Mouse (Mus musculus): Measurements from ENCODE around the gene Zfp369.
"Not testable (repeated sequence)": the region's sequence is repeated elsewhere in the genome, so short reads cannot be mapped to it uniquely, and the experiment has no call there.

Zfp369 gene

DNA sequence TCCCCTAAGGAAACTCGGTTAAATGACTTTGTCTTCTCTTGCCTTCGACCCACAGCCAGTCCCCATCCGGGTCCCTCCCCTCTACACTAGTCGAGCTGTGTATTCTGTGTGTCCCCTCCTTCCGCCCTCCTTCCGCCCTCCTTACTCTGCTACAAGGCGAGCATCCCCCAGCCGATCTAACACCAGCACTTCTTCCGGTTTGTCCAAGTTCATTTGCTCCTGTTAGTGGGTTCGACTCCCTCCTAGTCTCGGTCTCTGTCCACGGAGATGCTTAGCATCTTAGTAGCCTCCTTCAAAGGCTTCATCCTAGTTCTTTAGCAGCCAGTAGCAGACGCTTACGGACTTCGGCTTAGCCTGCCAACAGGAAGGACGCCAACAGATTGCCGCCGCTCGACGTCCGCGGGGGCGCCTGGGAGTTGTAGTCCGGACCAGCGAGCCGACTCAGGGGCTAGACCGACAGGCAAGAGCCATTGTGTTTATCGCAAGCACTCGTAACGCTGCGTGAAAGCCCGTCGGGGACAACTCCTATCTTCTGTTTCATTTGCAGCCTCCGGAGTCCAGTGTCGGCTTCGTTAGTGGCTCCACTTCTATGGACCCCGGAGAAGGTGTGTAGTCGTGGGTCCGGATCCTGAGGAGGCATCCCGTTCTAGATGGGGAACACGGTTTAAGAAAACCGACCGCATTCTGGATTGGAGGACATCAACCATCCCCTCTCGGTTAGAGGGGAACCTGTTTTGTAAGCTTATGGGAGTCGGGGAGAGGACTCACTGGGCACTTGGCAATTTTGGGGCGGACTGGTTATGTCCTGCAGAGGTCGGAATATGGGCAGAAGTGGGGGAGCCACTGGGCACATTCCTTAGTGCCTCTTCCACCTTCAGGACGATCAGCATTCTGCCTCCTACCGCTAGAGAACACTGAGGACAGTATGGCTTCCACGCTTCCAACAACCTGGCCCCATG, at the start of gene Zfp369:
Zfp369 (plus strand) TSS at position 432 of the 959 bp plus-strand sequence.
- in situ Hi-C loops (cut with MboI; ENCODE audit: low pct_unique_long_range_greater_than_20kb in 1 of 2, low sequenced_read_pairs in 2 of 2, unreplicated experiment in 1 of 2): no loop called here

DNA sequence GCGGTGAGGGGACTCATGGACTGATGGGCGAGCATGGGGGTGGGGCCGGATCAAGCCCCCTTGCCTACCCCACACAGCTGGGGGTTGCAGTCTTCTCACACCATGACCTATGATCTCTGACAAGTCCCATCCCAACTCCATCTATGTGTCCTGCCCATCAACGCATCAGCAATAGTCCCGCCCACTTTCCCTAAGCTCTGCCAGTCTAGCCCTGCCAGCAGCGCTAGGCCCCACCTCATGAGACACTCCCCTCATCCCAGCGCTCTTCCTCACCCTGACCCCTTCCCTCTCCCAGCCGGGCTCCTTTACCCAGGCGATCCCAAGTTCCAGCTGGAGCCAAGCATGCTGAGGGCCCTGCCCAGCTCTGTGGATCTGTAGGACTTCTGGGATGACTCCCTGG, 41.4 kb upstream of the Zfp369 start:
- in situ Hi-C loops (cut with MboI; ENCODE audit: low pct_unique_long_range_greater_than_20kb in 1 of 2, low sequenced_read_pairs in 2 of 2, unreplicated experiment in 1 of 2): no loop called here

DNA sequence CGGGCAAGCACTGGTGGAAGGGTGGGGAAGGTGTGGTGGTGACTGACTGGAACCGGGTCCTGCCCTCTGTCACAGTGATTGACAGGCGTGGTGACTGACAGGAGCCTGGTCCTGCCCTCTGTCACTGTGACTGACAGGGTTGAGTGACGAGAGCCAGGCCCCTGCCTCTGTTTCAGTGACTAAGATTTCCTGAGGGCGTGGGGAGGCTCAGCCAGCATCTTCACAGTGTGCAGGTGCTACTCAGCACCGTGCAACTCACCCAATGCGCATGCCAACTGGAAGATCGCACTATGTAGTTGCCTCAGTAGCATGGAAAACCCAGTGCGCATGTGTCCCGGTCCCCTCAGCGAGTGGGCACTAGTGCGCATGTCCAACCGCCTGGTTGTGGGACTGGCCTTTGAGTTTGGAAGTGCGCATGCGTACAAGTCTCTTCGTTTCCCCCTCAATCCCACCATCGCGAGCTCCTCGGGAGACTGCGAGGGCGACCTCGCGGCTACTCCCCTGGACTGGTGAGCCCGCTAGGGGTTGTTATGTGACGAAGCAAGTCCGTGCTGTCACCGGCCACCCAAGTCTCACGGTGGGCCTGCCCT, 38.0 kb upstream of the Zfp369 start:
- in situ Hi-C loops (cut with MboI; ENCODE audit: low pct_unique_long_range_greater_than_20kb in 1 of 2, low sequenced_read_pairs in 2 of 2, unreplicated experiment in 1 of 2): no loop called here

DNA sequence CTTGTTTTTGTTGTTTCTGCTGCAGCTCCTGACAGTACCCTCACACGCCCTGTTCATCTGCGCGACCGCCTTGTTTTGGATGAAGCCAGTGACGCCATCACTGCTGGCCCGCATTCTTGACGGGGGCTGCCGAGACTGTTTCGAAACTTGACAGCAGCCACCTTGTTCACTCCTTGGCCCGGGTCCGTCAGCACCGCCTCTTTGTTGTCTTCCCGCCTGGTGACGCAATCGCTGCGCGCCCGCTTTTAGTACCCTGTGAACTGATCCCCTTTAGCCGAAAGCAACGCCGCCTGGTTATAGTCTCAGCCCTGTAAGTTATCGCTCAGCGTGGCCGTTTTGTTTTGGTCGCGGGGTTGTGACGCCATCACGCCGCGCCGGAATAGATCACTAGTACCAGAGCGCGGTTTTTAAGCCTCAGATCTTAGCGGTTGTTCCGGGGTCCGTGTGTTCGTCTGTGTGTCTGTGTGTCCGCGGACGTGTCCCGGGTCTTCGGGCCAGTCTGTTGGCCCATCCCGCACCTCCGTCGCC, 37.5 kb upstream of the Zfp369 start:
- in situ Hi-C loops (cut with MboI; ENCODE audit: low pct_unique_long_range_greater_than_20kb in 1 of 2, low sequenced_read_pairs in 2 of 2, unreplicated experiment in 1 of 2): no loop called here

DNA sequence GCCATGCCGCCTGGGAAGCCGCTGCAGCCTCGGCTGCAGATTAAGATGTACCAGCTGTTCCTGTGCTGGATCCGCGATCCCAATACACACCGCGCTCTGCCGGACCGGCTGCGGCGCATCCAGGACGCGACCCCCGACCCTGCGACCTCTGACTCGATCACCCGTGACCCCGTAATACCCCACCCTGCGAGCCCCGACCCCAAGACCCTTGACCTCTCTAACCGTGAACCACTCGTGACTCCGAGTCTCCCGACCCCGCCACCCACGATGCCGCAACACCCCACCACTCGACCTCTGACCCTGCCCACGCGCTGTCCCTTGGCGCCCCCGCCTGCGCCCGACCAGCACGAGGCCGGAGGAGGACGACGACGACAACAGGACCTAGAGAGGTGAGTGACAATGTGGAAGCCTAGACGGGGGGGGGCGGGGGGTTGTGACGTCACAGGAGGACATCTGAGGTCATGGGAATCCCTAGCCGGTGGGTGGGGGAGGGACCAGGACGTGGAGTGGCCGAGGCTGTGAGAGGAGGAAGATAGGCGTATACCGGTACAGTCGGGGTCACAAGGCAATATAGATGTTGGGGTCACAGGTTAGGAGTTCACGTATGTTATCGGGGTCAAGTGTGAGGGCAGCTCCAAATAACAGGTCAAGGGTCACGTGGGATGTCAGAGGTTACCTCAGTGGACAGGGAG, 36.8 kb upstream of the Zfp369 start:
- in situ Hi-C loops (cut with MboI; ENCODE audit: low pct_unique_long_range_greater_than_20kb in 1 of 2, low sequenced_read_pairs in 2 of 2, unreplicated experiment in 1 of 2): no loop called here

DNA sequence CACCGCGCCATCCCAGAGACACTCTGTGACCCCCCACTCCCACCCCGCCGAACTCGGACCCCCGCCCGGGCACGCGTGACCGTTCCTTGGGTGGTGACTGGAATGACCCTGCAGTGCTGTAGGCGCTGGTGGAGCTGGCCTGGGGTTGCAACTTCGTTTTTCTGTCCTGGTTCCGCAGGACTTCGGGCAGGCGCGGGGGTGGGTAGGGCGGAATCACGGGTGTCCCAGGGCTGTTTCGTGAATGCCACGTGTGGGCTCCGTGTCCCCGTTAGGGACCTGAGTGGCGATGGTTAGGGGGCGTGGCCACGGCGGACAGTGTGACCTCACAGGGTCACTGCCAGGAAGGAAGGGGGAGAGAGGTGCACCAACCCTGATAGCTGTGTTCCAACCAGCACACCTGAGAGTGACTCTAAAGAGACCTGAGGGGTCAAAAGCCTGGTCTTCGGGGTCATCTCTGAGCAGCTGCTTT, 36.3 kb upstream of the Zfp369 start:
- in situ Hi-C loops (cut with MboI; ENCODE audit: low pct_unique_long_range_greater_than_20kb in 1 of 2, low sequenced_read_pairs in 2 of 2, unreplicated experiment in 1 of 2): no loop called here

DNA sequence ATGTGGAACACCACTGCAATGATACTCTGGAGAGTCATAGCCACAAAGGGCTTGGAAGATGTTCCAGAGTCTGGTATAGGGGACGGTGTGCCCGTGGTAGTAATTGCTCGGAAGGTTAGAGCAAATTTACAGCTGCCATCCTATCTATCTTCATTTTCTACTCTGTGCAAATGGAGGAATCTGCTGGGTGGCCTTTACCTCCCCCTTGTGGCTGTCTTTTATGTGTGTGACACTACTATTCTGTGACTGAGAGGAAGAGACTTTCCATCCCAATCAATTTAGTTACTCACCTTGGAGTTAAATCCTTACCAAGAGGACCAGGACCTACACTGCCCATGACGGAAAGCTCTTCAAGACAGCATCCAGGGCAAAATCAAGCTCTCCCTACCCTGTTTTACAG, 35.3 kb upstream of the Zfp369 start:
- in situ Hi-C loops (cut with MboI; ENCODE audit: low pct_unique_long_range_greater_than_20kb in 1 of 2, low sequenced_read_pairs in 2 of 2, unreplicated experiment in 1 of 2): no loop called here

DNA sequence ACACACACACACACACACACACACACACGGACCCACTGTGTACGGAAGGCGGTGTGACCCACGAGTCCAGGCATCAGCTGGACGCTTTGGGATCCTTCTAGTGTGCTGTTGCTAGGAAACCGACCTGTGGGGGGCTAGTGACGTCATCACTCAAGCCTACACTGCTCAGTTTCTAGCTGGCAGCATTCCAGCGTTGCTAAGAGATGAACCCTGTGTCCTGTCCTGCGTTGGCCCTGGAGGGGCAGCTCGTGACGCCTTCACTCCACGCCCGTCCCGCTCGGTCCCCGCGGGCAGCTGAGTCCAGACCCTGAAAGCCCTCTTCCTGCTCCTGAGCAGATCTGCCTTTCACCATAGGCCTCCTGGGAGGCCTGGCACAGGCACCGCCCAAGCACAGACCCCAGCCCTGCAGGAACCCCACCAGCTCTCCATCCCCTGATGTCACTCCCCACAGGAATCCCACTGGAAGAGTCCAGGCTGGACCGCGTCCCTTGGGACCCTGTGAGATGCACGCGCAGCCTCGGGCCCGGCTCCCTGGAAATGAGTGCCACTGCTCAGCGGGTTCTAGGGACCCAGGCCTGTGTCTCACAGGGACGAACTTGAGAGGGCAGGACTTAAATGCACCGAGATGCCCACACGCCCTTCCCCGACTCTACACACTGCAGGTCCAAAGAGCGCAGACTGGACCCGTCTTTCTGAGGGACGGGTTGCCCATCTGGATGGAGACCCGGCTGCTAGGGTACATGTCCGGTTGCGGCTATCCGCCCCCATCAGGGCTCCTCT, 20.2 kb upstream of the Zfp369 start:
- in situ Hi-C loops (cut with MboI; ENCODE audit: low pct_unique_long_range_greater_than_20kb in 1 of 2, low sequenced_read_pairs in 2 of 2, unreplicated experiment in 1 of 2): no loop called here

DNA sequence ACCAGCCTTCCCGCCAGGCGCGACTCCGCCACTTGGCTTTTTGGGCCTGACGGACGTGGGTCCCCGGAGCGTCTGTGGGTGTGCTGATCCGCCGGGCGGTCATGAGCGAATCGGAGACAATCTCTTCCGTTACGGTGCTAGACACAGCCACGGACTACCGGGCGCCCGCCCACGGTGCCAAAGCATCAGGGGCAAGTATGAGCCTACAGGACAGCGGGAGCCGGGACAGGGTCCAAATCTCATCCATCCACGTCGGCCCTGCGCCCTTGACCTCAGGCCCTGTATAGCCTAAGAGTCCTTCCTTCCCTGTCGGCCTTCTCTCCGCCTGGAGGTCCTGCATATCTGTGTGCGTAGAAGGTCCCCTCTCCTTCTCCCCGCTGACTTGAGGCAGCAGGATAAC, 19.4 kb upstream of the Zfp369 start, which contains the start of gene Gm10775:
Gm10775 (plus strand) TSS at position 301 of the 400 bp plus-strand sequence.
- in situ Hi-C loops (cut with MboI; ENCODE audit: low pct_unique_long_range_greater_than_20kb in 1 of 2, low sequenced_read_pairs in 2 of 2, unreplicated experiment in 1 of 2): no loop called here

DNA sequence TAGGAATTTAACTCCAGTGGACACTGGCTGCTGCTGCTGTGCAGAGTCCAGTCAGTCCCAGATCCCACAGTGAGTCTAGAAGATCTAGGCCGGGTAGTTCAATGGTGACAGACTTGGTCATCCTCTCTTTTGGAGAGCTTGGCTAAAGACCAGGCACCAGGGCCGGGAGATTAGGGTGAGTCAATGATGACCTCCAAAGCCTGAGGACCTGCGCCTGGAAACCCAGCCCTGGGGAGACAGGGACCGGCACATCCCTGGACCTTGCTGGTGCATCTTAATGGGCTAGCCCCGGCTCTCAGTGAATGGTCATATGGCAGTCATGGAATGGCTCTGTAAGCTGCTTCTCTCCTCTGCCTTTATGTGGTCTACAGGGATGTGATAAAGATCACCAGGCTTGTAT, 16.5 kb upstream of the Zfp369 start:
- in situ Hi-C loops (cut with MboI; ENCODE audit: low pct_unique_long_range_greater_than_20kb in 1 of 2, low sequenced_read_pairs in 2 of 2, unreplicated experiment in 1 of 2): no loop called here

DNA sequence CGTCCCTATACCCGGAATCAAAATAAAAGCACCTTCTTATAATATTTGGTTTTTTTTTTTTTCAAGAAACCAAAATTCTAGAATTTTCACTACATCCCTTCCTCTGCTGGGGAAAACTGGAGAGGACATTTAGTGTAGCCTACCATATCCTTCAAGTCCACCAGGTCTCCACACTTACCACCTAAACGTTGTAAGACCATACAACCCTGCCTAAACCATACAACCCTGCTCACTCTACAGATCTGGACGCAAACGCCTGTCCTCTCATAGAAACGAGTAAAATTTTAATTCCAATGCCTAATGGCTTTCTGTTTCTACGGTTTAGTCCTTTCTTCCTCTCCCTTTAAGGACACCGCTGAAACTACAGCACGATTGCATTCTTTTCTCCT, 626 bp upstream of the Zfp369 start:
- in situ Hi-C loops (cut with MboI; ENCODE audit: low pct_unique_long_range_greater_than_20kb in 1 of 2, low sequenced_read_pairs in 2 of 2, unreplicated experiment in 1 of 2): no loop called here

DNA sequence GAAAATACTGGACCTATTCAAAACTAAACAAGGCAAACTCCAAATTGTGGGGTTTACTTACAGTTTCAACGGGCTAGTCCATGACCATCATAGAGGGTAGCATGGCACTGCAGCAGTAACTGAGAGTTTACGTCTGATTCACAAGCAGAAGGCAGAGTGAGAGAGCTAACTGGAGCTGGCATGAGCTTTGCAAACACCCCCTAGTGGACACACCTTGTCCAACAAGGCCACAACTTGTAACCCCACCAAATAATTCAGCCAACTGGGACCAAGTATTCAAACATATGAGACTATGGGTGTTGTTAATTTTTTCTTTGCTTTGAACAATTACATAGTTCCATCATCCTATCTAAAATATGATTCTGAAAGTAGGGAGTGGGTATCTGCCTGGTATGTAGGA, 8.2 kb downstream of the Zfp369 start:
- in situ Hi-C loops (cut with MboI; ENCODE audit: low pct_unique_long_range_greater_than_20kb in 1 of 2, low sequenced_read_pairs in 2 of 2, unreplicated experiment in 1 of 2): no loop called here

DNA sequence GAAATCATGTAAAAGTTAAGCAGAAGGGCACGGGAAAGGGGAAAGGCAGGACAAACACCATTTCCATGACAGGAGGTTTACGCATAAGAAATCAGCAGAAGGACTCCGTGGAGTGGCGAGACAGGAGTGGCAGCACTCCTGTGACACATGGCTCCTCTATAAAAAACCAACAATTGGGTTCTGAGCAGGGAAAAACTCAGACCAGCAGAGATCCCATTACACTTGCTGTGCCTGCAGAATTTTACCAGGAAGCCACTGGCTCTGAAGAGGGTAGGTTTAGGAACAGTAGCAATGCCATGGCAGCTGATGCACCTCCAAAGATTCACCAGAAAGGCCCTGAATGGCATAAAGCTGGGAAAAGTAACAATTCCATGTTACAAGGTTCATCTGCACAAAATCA, 17.7 kb downstream of the Zfp369 start:
- in situ Hi-C loops (cut with MboI; ENCODE audit: low pct_unique_long_range_greater_than_20kb in 1 of 2, low sequenced_read_pairs in 2 of 2, unreplicated experiment in 1 of 2): no loop called here

DNA sequence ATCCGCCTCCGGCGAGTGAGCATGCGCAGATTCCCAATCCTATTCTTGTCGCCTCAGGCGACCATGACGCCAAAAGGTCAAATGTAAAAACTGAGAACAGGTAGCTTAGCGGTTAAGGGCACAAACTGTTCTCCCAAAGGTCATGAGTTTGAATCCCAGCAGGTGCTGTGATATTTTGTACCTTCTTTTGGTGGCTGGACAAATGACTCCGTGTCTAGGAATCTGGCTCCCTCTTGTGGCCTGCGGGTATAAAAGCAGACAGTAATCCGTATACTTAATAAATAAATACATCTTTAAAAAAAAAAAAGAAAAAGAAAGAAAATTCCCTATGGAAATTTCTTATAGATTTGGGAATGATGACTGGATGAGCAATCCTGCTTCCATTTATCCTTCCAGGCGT, 32.2 kb downstream of the Zfp369 start:
- in situ Hi-C loops (cut with MboI; ENCODE audit: low pct_unique_long_range_greater_than_20kb in 1 of 2, low sequenced_read_pairs in 2 of 2, unreplicated experiment in 1 of 2): not testable (repeated sequence)

DNA sequence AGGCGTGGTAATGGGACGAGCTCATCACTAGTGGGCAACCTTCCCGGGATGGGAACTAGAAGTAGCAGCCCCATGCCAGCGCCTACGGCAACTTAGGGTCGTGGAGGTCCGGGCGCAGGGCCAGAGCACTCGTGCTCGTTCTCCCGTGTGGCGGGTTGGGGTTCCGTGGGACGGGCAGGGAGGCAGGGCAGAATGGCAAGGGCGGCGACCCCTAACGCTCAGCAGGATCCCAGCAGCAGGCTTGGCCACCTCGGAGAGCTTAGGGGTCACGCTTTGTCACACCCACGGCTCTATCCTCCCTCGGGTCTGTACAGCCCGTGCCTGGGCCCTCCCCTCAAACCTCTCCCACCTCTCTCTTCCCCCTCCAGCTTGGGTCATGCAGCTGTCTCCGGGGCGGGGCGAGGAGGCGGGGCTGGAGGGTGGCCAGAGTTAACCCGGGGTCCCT, 32.7 kb downstream of the Zfp369 start:
- in situ Hi-C loops (cut with MboI; ENCODE audit: low pct_unique_long_range_greater_than_20kb in 1 of 2, low sequenced_read_pairs in 2 of 2, unreplicated experiment in 1 of 2): no loop called here

DNA sequence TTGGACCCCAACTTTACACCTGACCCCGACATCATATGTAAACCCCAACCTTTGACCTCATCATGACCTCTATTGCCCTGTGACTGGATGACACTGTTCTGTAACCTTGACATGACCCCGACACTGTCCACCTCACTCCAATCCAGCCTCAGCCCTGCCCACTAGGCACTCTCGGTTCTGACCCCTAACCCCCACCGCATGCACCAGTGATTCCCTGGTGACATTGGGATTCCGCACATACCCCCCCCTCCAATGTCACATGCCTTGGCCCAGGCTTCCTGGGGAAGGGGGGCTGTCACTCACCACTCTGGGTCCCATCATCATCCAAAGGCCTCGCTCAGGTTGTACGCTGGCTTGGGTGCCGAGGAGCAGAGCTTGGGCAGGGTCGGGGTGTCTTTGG, 33.2 kb downstream of the Zfp369 start:
- in situ Hi-C loops (cut with MboI; ENCODE audit: low pct_unique_long_range_greater_than_20kb in 1 of 2, low sequenced_read_pairs in 2 of 2, unreplicated experiment in 1 of 2): no loop called here

DNA sequence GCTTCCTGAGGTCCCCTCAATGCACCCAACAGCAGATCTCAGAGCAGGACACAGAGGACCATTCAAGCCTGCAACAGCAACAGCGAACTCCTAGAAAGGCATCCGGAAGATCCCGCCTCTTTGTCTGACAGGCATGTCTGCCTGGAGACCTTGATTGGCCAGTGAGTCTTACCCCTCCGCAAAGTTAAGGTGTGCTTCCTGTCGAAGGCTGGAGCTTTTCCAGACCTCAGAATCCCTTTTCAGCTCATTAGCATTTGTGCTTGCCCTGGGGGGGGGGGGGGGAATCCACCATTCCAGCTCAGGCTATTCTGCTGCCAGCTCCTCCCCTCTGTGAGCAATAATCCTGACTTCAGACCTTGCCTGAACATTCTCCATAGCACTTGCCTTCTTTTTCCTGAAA, 69.9 kb downstream of the Zfp369 start:
- in situ Hi-C loops (cut with MboI; ENCODE audit: low pct_unique_long_range_greater_than_20kb in 1 of 2, low sequenced_read_pairs in 2 of 2, unreplicated experiment in 1 of 2): not testable (repeated sequence)

DNA sequence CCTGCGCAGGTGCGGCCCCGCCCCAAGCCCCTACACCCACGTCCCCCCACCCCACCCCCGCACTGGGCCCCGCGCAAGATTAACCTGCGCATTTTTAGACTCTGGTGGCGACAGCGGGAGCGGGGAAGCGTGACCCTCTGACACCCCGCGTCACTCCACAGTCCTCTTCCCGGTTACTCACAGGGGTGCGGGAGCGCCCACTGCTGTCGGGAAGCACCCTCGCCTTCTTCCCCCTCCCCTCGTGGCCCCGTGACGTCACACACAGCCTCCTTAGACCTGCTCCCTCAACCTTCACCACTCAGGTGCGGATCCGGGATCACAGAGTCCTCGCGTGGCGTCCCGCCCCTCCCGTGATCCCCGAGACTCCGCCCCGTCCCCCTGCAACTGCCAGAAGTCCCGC, 73.2 kb downstream of the Zfp369 start:
- in situ Hi-C loops (cut with MboI; ENCODE audit: low pct_unique_long_range_greater_than_20kb in 1 of 2, low sequenced_read_pairs in 2 of 2, unreplicated experiment in 1 of 2): loop anchor here in 1 of 2 experiments (25.0 kb wide), 1 partner anchor 1511 kb away; no protein-coding TSS in a partner anchor

Data from mouse embryonic stem cell (cell line).